Mouse (Mus musculus): ENCODE results near the gene Slc35b2. TPM values are rescaled to one million over a fixed set of nuclear protein-coding genes. Genes with fewer than 3 reads are reported as not detected.

The Slc35b2 gene
- polyA plus RNA-seq, 1 experiment from 2014 or later = 72.2 TPM

DNA sequence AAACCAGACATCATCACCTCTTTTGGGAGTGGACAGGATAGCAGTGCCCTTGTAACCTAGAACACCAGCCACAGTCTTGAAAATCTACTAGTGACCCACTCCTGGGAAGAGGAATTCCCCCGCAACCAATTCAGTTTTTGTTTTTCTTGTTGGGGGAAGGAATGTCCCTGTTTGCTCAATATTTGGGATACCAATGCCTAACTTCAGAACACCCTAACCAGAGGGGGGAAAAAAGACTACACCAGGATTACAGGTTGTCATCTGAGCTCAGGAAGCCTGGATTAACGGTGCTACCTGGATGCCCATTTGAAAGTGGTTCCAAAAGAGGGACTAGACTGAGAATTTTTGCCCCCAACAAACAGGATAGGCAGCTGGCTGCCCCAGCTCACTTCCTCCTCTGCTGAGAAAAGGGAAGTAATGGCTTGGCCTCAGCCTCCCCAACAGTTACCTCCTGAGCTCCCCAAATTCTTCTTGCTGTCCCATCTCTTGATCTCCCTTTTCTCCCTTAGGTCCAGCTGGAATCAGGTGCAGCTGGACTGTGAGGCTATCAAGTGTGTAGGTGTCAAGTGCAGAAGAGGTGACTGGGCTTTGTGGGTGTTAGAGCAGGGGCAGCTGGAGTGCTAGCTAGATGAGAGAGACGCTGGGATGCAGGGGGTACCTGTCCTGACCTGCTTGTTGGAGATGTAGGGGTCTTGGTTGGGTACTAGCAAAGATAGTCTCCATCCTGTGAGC, 7.0 kb upstream of the Slc35b2 start:
- Histone ChIP-seq H3K9ac (replicated peaks; ENCODE audit: low read depth, low read length) (0 out of 2 replicates have a peak overlapping the region, but pooled peaks have one; percentile 60), H3K4me1 (ENCODE audit: control insufficient read depth, insufficient read depth, low read length) (peaks cover 5% of the 10 kb centered on the region; the same call in 1 of the 2 replicates)

DNA sequence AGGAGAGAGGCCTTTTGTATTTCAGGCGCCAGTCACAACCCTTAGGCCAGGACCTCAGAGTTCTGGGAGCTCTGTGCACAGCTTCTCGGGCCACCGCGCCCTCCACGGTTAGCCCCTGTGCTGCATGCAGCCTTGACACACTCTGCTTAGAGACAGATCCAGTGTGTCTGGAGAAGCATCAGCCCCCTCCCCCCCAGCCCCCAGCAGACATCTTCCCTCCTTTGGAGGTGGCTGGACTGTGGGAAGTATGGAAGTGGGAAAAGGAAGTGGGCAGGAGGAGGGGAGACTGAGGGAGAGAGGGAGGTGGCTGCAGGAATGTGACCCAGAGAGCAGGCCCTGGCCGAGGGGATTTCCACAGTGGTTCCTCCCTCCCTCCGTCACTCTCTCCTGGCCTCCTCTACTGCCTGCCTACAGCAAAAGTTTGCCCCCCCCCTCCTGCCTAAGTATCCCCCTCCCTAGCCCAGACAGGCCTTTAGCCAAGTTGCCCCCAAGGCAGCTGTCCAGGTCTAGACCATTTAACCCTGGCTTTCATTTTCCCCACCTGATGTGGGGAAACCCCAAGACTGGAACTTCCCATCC, 6.3 kb upstream of the Slc35b2 start:
- no peaks in the 10 kb centered on the region for H3K9me3 ChIP-seq (ENCODE audit: control insufficient read depth, low read length)
- no peak overlapping the region for H3K9ac ChIP-seq (replicated peaks; ENCODE audit: low read depth, low read length)
- ATAC-seq (ENCODE audit: low read depth) = no peak
- H3K4me1 ChIP-seq (ENCODE audit: control insufficient read depth, insufficient read depth, low read length) = peaks cover 5% of the 10 kb centered on the region; the same call in 1 of the 2 replicates
- 72% methylated on average over 7 of the region's 7 CpGs for WGBS
- H3K4me3 ChIP-seq (ENCODE audit: low read depth, low read length) = no peak overlapping the region
- no peaks in the 10 kb centered on the region for H3K36me3 ChIP-seq (ENCODE audit: control insufficient read depth, insufficient read depth, low read length)
- no peak overlapping the region for H3K27ac ChIP-seq (ENCODE audit: low read depth, low read length)
- no peak overlapping the region for H3K4me2 ChIP-seq (ENCODE audit: low read depth, low read length)
- no peaks in the 10 kb centered on the region for H3K27me3 ChIP-seq (ENCODE audit: control insufficient read depth, insufficient read depth, low read length)

More for the DNA sequence above, 7.0 kb upstream of the Slc35b2 start:
- Histone ChIP-seq H3K27me3 (ENCODE audit: control insufficient read depth, insufficient read depth, low read length) (no peaks in the 10 kb centered on the region), H3K36me3 (ENCODE audit: control insufficient read depth, insufficient read depth, low read length) (no peaks in the 10 kb centered on the region), H3K4me2 (ENCODE audit: low read depth, low read length) (peak overlapping the region; percentile 98), H3K4me3 (ENCODE audit: low read depth, low read length) (peak overlapping the region; percentile 59), H3K9me3 (ENCODE audit: control insufficient read depth, low read length) (no peaks in the 10 kb centered on the region), H3K27ac (ENCODE audit: low read depth, low read length) (no peak overlapping the region)
- no peak for ATAC-seq (ENCODE audit: low read depth)
- 65% methylated on average over 3 of the region's 3 CpGs for WGBS

DNA sequence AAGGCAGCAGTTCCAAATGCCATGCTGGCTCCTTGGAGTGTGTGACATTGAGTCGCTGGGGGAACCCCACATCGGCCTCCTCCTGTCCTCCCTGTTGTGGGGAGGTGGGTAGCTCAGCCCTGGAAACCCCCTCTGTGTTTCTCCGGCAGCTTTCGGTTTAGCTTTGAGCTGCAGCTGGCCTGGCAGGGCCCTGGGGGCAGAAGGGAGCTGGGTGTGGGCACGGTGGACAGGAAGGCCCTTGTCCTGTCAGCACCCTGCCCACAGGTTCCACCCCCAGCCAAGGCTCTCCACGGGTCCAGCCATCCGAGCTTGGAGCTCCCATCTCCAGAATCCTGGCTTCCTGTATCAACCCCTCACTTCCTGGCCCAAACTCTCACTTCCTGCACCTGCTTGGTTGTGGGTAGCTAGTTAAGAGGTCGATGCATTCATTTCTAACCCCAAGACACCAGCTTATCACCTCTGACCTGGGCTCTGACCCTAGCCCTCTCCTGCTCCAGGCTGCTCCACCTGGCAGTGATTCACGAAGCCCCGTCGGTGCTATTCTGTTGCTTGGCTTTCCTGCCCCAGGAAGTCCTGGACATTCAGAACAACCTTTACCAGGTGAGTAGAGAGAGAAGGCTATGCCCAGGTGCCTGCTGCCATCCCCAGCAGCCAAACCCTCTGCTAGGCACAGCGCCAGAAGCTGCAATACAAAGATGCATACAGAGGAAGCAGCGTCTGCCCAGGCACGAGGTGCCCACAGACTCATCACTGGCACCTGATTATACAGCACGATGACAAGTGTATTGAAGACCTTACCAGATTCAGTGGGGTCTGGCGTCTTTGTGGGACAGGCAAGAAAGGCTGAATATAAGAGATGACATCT, 5.4 kb upstream of the Slc35b2 start:
- no peak for ATAC-seq (ENCODE audit: low read depth)
- Histone ChIP-seq H3K4me3 (ENCODE audit: low read depth, low read length) (no peak overlapping the region), H3K36me3 (ENCODE audit: control insufficient read depth, insufficient read depth, low read length) (no peaks in the 10 kb centered on the region), H3K9ac (replicated peaks; ENCODE audit: low read depth, low read length) (no peak overlapping the region), H3K27ac (ENCODE audit: low read depth, low read length) (no peak overlapping the region), H3K4me2 (ENCODE audit: low read depth, low read length) (no peak overlapping the region), H3K4me1 (ENCODE audit: control insufficient read depth, insufficient read depth, low read length) (peaks cover 5% of the 10 kb centered on the region; the same call in 1 of the 2 replicates), H3K9me3 (ENCODE audit: control insufficient read depth, low read length) (no peaks in the 10 kb centered on the region), H3K27me3 (ENCODE audit: control insufficient read depth, insufficient read depth, low read length) (no peaks in the 10 kb centered on the region)
- WGBS = 77% methylated on average over 16 of the region's 16 CpGs

DNA sequence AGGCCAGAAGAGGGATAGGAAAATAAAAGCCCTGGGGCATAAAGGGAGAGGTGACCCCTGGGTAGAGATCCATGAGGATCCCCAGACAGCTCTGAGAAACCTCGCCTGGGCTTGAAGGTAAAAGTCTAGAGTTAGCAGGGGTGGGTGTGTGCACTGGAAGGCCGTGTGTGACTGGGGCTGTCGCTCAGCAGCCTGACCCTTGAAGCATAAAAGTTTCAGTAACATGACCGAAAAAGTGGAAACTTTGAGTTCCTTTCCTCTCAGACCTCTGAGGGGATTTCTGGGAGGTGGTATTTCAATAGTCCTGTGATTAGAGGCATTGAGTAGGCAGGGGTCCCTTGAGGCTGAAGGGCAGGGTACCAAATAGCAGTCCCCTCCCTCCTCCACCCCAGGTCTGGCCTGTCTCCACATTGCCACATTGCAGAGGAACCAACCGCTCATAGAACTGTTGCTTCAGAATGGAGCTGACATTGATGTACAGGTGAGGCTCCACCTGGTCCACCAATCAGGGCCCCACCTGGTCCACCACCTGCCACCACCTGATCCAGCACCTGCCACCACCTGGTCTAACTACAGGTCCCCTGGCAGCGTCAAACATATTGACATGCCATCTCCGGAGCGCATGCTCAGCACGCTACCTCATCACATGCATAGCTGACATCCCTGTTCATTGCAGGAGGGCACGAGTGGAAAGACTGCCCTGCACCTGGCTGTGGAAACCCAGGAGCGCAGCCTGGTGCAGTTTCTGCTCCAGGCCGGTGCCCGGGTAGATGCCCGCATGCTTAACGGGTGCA, 3.7 kb upstream of the Slc35b2 start:
- no peak overlapping the region for H3K4me2 ChIP-seq (ENCODE audit: low read depth, low read length)
- ATAC-seq (ENCODE audit: low read depth) = no peak
- no peak overlapping the region for H3K27ac ChIP-seq (ENCODE audit: low read depth, low read length)
- WGBS = 89% methylated on average over 15 of the region's 15 CpGs
- H3K4me1 ChIP-seq (ENCODE audit: control insufficient read depth, insufficient read depth, low read length) = peaks cover 8% of the 10 kb centered on the region
- H3K9me3 ChIP-seq (ENCODE audit: control insufficient read depth, low read length) = no peaks in the 10 kb centered on the region
- no peaks in the 10 kb centered on the region for H3K36me3 ChIP-seq (ENCODE audit: control insufficient read depth, insufficient read depth, low read length)
- H3K9ac ChIP-seq (replicated peaks; ENCODE audit: low read depth, low read length) = no peak overlapping the region
- H3K4me3 ChIP-seq (ENCODE audit: low read depth, low read length) = no peak overlapping the region
- no peaks in the 10 kb centered on the region for H3K27me3 ChIP-seq (ENCODE audit: control insufficient read depth, insufficient read depth, low read length)

DNA sequence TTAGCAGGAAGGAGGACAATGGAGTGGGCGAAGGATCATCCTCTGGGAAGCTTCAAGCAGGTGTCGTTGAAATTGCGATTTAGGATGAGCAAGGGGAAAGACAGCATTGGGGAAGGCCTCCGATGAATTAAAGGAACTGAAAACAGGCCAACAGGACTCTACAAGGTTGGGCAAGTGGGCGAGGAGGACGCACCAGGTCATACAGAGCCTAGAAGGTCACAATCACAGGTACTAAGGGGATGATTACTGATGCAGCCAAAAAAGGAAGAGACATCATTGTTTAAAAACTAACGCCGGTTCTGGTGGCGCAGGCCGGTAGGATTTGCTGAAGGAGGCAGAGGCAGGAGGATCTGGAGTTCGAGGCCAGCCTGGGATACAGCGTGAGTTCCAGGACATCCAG, 458 bp upstream of the Slc35b2 start:
- Histone ChIP-seq H3K9ac (replicated peaks; ENCODE audit: low read depth, low read length) (no peak overlapping the region), H3K4me1 (ENCODE audit: control insufficient read depth, insufficient read depth, low read length) (peaks cover 8% of the 10 kb centered on the region), H3K27ac (ENCODE audit: low read depth, low read length) (no peak overlapping the region), H3K4me3 (ENCODE audit: low read depth, low read length) (no peak overlapping the region), H3K27me3 (ENCODE audit: control insufficient read depth, insufficient read depth, low read length) (no peaks in the 10 kb centered on the region), H3K36me3 (ENCODE audit: control insufficient read depth, insufficient read depth, low read length) (peaks cover 22% of the 10 kb centered on the region), H3K9me3 (ENCODE audit: control insufficient read depth, low read length) (no peaks in the 10 kb centered on the region), H3K4me2 (ENCODE audit: low read depth, low read length) (no peak overlapping the region)
- 78% methylated on average over 12 of the region's 12 CpGs for WGBS
- no peak for ATAC-seq (ENCODE audit: low read depth)

DNA sequence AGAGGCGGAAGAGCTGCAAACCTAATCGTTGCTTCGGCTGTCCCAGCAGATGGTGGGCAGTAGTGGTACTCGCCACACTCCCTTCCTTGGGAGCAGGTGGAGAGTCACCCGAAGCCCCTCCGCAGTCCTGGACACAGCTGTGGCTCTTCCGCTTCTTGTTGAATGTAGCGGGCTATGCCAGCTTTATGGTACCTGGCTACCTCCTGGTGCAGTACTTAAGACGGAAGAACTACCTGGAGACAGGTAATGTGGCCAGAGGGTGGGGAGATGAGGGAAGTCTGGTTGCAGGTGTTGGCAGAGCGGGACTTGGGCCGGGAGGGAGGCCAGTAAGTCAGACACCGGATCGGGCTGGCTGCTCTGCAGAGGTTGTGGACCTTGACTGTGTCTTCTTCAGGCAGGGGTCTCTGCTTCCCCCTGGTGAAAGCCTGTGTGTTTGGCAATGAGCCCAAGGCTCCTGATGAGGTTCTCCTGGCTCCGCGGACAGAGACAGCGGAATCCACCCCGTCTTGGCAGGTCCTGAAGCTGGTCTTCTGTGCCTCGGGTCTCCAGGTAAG, 934 bp downstream of the Slc35b2 start:
- Histone ChIP-seq H3K27ac (ENCODE audit: low read depth, low read length) (peak overlapping the region; percentile 80), H3K4me2 (ENCODE audit: low read depth, low read length) (peak overlapping the region; percentile 93), H3K4me3 (ENCODE audit: low read depth, low read length) (peak overlapping the region; percentile 69), H3K36me3 (ENCODE audit: control insufficient read depth, insufficient read depth, low read length) (peaks cover 35% of the 10 kb centered on the region), H3K9ac (replicated peaks; ENCODE audit: low read depth, low read length) (peak overlapping the region; percentile 71), H3K4me1 (ENCODE audit: control insufficient read depth, insufficient read depth, low read length) (peaks cover 8% of the 10 kb centered on the region), H3K27me3 (ENCODE audit: control insufficient read depth, insufficient read depth, low read length) (no peaks in the 10 kb centered on the region), H3K9me3 (ENCODE audit: control insufficient read depth, low read length) (no peaks in the 10 kb centered on the region)
- 9% methylated on average over 18 of the region's 18 CpGs for WGBS
- ATAC-seq (ENCODE audit: low read depth) = peak; percentile 4; the same call in 1 of the 2 replicates

DNA sequence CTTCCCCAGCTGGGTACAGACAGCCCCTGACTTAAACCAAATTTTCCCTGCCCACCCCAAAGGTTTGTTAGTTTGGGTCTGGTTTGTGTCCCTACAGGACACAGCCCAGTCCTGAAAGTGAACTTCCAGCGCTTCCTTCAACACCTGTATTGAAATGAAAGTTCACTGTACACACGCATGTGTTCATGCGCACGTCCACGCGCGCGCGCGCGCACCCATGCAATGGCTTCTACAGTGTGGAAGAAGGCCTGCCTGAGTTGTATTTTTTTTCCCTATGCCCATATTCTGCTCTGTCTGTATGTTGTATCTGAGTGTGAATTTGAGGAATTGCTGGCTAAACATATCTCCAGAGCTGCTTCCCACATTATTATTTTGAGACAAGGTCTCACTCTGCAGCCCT, 1.4 kb downstream of the Slc35b2 start:
- Histone ChIP-seq H3K36me3 (ENCODE audit: control insufficient read depth, insufficient read depth, low read length) (peaks cover 40% of the 10 kb centered on the region), H3K4me1 (ENCODE audit: control insufficient read depth, insufficient read depth, low read length) (peaks cover 8% of the 10 kb centered on the region), H3K4me3 (ENCODE audit: low read depth, low read length) (peak overlapping the region; percentile 69; the same call in 1 of the 2 replicates), H3K9ac (replicated peaks; ENCODE audit: low read depth, low read length) (peak overlapping the region; percentile 71), H3K9me3 (ENCODE audit: control insufficient read depth, low read length) (no peaks in the 10 kb centered on the region), H3K27me3 (ENCODE audit: control insufficient read depth, insufficient read depth, low read length) (no peaks in the 10 kb centered on the region), H3K27ac (ENCODE audit: low read depth, low read length) (no peak overlapping the region), H3K4me2 (ENCODE audit: low read depth, low read length) (peak overlapping the region; percentile 93)
- WGBS = 95% methylated on average over 11 of the region's 11 CpGs
- ATAC-seq (ENCODE audit: low read depth) = no peak

DNA sequence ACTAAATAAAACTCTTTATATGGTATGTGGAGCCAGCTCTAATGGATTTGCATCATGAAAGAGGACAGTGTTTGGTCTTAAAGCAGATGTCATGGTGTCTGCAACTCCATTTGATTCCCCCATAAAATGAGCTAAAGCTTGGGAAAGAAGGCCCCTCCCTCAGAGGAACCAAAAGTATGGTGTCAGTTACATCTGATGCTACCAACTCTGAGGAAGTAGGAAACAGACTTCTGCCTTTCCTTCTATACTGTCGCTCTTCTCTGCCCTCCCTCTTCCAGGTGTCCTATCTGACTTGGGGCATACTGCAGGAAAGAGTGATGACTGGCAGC, 2.3 kb downstream of the Slc35b2 start:
- Histone ChIP-seq H3K27ac (ENCODE audit: low read depth, low read length) (no peak overlapping the region), H3K4me3 (ENCODE audit: low read depth, low read length) (no peak overlapping the region), H3K4me1 (ENCODE audit: control insufficient read depth, insufficient read depth, low read length) (peaks cover 8% of the 10 kb centered on the region), H3K9me3 (ENCODE audit: control insufficient read depth, low read length) (no peaks in the 10 kb centered on the region), H3K9ac (replicated peaks; ENCODE audit: low read depth, low read length) (no peak overlapping the region), H3K36me3 (ENCODE audit: control insufficient read depth, insufficient read depth, low read length) (peaks cover 49% of the 10 kb centered on the region), H3K4me2 (ENCODE audit: low read depth, low read length) (no peak overlapping the region), H3K27me3 (ENCODE audit: control insufficient read depth, insufficient read depth, low read length) (no peaks in the 10 kb centered on the region)
- WGBS = 92% methylated on average over 1 of the region's 1 CpGs
- no peak for ATAC-seq (ENCODE audit: low read depth)
